Mouse (Mus musculus): ENCODE data around the gene Ergic1.

Ergic1 gene

GRCm38 (mm10) chr17:26601514-26601913 lies 40.2 kb downstream of the Ergic1 start:
- DNase-seq = no peak

GRCm38 (mm10) chr17:26601926-26602325 lies 40.6 kb downstream of the Ergic1 start:
- DNase-seq = no peak

DNA sequence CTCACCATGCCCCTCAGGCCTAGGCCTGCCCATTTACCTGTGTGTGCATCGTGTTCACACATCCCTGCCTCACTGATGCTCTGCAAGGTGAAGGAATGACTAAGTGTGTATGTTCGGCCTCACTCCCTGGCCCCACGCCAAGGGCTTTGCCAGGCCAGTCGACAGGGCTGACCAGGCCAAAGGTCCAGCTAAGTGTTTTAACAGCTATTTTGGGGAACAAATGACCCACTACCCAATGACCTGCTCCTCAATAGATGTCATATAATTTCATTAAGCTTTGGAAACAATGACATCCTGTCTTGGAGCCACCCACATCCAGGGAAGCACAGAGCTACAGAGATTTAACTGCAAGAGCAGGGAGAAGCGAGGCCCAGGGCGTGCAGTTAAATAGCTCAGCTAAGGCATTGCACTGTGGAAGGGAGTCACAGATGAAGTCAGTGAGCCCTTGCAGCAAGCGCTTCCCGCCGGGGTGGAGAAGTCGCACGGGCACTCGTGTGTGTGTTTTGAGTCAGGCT lies 41.1 kb downstream of the Ergic1 start:
- peak; percentile 65 to 72 for DNase-seq

- DNase-seq = no peak
Measured at GRCm38 (mm10) chr17:26603311-26603710, 42.0 kb downstream of the Ergic1 start.

GRCm38 (mm10) chr17:26605636-26606035 lies 44.3 kb downstream of the Ergic1 start:
- peak in 1 of 2 experiments; percentile 53 for DNase-seq

DNA sequence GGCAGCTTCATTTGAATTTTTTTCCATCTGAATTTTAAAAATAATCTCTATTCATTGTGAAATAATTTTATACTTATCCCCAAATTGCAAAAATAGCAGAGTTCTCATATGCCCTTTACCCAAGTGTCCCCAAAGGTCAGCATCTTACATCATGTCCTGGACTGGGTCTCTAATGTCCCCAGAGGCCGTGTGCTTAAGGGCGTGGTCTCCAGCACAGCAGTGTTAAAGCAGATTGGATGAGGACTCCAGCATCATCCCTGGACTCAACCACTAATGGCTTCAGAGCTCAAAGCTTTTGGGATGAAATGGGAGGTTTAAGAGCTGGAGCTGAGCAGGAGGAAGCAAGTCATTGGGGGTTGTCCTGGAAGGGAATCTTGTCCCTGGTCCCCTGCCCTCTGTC lies 45.2 kb downstream of the Ergic1 start:
- DNase-seq = no peak

DNA sequence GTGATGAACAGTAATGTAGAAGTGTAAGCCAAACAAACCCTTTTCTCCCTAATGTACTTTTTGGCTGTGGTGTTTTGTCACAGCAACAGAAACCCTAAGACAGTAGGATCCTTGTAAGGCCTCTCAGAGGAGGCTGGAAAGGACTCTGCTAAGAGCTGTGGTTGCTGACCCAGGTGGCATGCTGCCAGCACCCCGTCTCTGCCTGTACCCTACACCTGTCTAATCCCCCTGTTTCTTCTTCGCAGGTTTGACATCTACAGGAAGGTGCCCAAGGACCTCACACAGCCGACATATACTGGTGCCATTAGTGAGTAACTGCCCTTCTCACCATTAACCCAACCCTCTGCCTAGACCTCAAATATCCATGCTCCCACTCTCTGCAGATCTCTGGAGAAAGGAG lies 47.1 kb downstream of the Ergic1 start:
- DNase-seq = no peak

GRCm38 (mm10) chr17:26608877-26609276 lies 47.6 kb downstream of the Ergic1 start:
- DNase-seq = no peak

GRCm38 (mm10) chr17:26609820-26610219 lies 48.5 kb downstream of the Ergic1 start:
- DNase-seq = no peak

- DNase-seq = peak; percentile 39 to 69
Measured at GRCm38 (mm10) chr17:26611328-26611727, 50.0 kb downstream of the Ergic1 start.

DNA sequence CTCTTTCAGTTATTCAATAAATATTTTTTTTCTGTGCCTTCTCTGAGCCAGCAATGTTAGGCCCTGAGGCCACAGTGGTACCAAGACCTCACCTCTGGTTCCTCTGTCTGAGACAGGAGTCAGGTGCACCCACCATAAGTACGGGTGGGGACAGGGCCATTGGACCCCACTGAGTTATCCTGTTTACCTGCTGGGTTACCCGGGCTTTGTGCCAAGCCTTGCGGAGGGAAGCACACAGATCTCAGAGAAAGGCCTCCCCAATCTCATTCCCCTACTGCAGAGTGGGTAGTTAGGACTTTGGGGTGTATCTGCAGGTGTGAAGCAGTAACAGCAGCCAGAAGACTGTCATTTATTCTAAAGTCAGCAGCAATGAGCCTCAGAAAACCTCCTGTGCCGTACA lies 50.6 kb downstream of the Ergic1 start:
- DNase-seq = no peak

DNA sequence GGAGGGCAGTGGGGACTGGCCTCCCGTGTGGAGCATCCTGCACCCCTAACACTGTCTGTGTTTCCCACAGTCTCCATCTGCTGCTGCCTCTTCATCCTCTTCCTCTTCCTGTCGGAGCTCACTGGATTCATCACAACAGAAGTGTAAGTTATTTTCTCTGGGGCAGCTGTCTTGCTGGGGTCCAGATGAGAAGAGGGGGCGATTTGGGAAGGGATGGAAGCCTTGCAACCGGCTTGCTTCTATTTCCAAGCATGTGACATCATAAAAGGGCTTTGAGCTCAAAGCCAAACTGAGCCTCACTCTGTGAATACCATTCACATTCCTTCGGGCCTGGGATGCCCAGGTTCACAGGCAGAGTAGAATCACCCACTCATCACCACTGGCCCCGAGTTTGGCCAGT lies 53.0 kb downstream of the Ergic1 start:
- no peak for DNase-seq

DNA sequence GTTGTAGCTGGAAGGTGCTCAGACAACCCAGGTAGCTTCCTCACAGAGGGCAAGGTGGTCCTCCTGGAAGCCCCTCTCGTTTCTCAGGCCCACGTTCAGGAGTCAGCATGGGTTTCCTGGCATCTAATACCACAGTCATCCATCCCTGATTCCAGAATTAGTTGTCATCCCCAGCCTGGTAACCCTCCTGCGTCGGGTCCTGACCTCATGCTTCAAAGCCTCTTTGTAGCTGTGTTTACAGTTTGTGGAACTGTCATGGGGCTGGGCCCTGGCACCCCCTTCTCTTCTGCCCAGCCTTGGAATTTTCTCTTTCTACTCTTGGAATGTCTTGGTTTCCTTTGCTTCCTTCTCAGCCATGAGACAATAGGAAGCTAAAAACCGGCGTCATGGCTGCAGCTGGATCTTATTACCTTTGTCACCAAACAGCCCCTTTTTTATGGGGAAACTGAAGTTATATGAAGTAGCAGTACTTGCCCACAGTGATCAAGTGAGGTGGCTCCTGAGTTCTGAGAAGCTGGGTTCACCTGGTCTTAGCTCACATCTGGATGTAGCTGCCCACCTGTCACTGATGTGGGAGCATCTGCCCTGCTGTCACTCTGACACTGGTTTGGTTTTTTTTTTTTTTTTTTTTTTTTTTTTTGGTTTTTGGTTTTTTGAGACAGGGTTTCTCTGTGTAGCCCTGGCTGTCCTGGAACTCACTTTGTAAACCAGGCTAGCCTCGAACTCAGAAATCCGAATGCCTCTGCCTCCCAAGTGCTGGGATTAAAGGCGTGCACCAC lies 53.6 kb downstream of the Ergic1 start:
- DNase-seq = no peak

DNA sequence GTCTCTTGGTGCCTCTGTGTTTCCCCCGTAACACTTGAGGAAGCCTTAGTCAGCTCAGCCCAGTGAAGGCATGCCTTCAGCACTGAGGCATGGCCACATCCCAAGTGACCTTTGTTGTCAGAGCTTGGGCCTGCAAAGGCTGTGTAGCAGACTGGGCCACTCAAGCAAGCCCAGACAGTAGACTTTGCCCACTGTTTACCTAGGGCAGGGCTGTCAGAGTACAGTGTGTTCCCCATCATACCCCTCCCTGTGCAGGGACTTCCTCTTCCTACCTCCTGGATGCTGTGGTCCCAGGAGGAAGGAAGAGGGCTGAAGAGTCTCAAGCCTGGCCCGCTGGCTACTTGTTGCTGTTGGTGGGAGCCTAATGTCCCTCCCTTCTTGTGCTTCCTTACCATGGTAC lies 55.4 kb downstream of the Ergic1 start:
- peak; percentile 83 to 92 for DNase-seq

- DNase-seq = peak in 1 of 2 experiments; percentile 58
Measured at GRCm38 (mm10) chr17:26618498-26618897, 57.2 kb downstream of the Ergic1 start.

- DNase-seq = no peak
Measured at GRCm38 (mm10) chr17:26619577-26619976, 58.3 kb downstream of the Ergic1 start.

- DNase-seq = no peak
Measured at GRCm38 (mm10) chr17:26620292-26620691, 59.0 kb downstream of the Ergic1 start.

GRCm38 (mm10) chr17:26620786-26621766 lies 59.8 kb downstream of the Ergic1 start:
- peak; percentile 85 to 92 for DNase-seq

DNA sequence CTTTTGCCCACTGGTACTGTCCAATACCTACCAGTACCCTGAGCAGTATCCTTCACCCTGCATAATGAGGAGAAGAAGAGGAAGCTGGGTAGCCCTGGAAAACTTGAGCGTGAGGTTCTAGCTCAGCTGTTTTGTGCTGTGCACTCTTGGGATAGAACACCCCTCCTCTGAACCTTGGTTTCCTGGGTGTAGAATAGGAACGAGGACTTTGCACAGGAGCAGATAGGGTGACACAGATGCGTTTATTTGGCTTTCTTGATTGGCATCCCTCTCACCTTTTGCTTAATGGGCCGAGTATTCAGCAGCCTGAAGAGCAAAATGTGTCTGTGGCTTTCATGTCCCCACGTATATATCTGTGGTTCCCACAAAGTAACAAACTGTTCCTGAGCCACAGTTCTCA lies 60.6 kb downstream of the Ergic1 start:
- no peak for DNase-seq

- no peak for DNase-seq
Measured at GRCm38 (mm10) chr17:26623991-26624390, 62.7 kb downstream of the Ergic1 start.

DNA sequence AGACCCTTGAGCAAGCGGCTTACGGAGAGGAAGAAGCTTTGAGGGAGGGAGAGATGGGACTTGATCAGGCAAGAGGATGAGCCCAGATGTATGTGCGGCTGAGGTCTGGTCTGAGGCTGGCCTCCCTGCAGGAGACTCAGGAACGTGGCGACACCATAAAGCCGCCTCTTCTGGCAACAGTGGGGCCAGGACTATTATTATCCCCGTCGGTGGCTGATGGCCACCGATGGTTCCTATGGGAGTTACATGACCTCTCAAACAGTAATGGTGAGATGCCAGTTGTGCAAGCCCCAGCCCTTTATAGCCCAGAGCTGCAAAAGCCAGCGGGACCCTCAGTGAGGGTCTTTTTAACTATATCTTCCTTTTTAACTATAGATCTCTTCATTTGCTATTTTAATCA lies 63.7 kb downstream of the Ergic1 start:
- DNase-seq = no peak

GRCm38 (mm10) chr17:26625521-26626010 lies 64.3 kb downstream of the Ergic1 start:
- no peak for DNase-seq

DNA sequence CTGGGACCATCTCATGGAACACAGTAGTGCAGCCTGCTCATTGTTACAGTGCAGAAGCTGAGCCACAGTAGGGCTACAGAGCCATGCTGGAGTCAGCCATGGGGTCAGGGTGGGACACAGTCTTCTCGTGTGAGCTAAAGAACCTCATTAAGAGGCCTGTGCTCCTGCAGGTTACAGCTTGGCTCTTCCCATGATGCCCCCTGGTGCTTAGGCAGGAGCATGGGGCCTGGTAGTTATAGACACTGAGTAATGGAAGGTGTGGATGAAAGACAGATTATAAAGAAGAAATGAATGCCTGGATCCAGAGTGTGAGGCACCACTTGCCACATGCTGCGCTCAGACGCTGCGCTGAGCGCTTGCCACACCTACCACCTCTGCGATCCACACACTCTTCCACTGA lies 67.2 kb downstream of the Ergic1 start:
- no peak for DNase-seq

All from lung, adult 18-20 months (tissue).